ENCODE assay signal across 10 mouse cellular contexts in genomic region chr6:114914041-114914716, GRCm38 (mm10). TPM values are rescaled to one million over a fixed set of nuclear protein-coding genes. Genes with fewer than 3 reads are reported as not detected.
DNase-seq lines count a peak whose midpoint lies in the region; ATAC-seq and TF ChIP-seq lines count a peak whose summit lies in the region.
"Had no signal": no experiment of that assay in that cellular context is flagged by ENCODE, and none has a peak within 500 bp of the region (broad histone marks: within the 10 kb centered on the region; RNA-seq: fewer than 3 reads in every experiment).

No protein-coding gene starts in this region.

- no peak for DNase-seq in kidney, postnatal 0 days (ENCODE audit: low spot score)
- DNase-seq in kidney, adult 2 months = no peak
- peak; percentile 26 for DNase-seq in hindbrain, postnatal 0 days (ENCODE audit: low spot score)
- DNase-seq in midbrain, postnatal 0 days (ENCODE audit: low spot score) = no peak
- DNase-seq in urinary bladder, adult 18-20 months (ENCODE audit: low spot score in 2 of 2) = no peak
- no peak for DNase-seq in thymus, postnatal 25 days
- DNase-seq: kidney, adult 9 months; right cerebral cortex, postnatal 4 days had no signal

- no peaks in the 10 kb centered on the region for H3K36me3 ChIP-seq in kidney, postnatal 0 days (ENCODE audit: insufficient read depth, low read length)
- H3K36me3 ChIP-seq in kidney, adult 2 months (ENCODE audit: control insufficient read depth, insufficient read depth, low read length) = no peaks in the 10 kb centered on the region
- no peaks in the 10 kb centered on the region for H3K36me3 ChIP-seq in forebrain, embryonic 13.5 days (ENCODE audit: poor library complexity, severe bottlenecking)
- no peaks in the 10 kb centered on the region for H3K36me3 ChIP-seq in hindbrain, postnatal 0 days (ENCODE audit: insufficient read depth, low read length)
- no peaks in the 10 kb centered on the region for H3K36me3 ChIP-seq in midbrain, postnatal 0 days (ENCODE audit: insufficient read depth, low read length)

- TF ChIP-seq POLR2A in kidney, adult 2 months (IDR thresholded peaks at IDR 0.05; ENCODE audit: low read depth, low read length) = no peak

- H3K9me3 ChIP-seq in kidney, postnatal 0 days (replicated peaks; ENCODE audit: low read length) = no peaks in the 10 kb centered on the region
- no peaks in the 10 kb centered on the region for H3K9me3 ChIP-seq in forebrain, embryonic 13.5 days (replicated peaks)
- no peaks in the 10 kb centered on the region for H3K9me3 ChIP-seq in hindbrain, postnatal 0 days (ENCODE audit: low read length)
- no peaks in the 10 kb centered on the region for H3K9me3 ChIP-seq in midbrain, postnatal 0 days (ENCODE audit: low read length)

- H3K4me1 ChIP-seq in kidney, postnatal 0 days (replicated peaks; ENCODE audit: insufficient read depth, low read length) = peaks cover 66% of the 10 kb centered on the region
- peaks cover 39% of the 10 kb centered on the region for H3K4me1 ChIP-seq in kidney, adult 2 months (ENCODE audit: control insufficient read depth, insufficient read depth, low read length)
- peaks cover 77% of the 10 kb centered on the region for H3K4me1 ChIP-seq in forebrain, embryonic 13.5 days
- H3K4me1 ChIP-seq in hindbrain, postnatal 0 days (ENCODE audit: insufficient read depth, low read length) = peaks cover 46% of the 10 kb centered on the region
- H3K4me1 ChIP-seq in midbrain, postnatal 0 days (ENCODE audit: insufficient read depth, low read length) = peaks cover 18% of the 10 kb centered on the region

- WGBS in kidney, postnatal 0 days = 43% methylated on average over 10 of the region's 10 CpGs
- 66% methylated on average over 10 of the region's 10 CpGs for WGBS in kidney, adult 2 months
- WGBS in forebrain, embryonic 13.5 days = 24% methylated on average over 10 of the region's 10 CpGs
- WGBS in hindbrain, postnatal 0 days = 26% methylated on average over 10 of the region's 10 CpGs
- WGBS in midbrain, postnatal 0 days = 33% methylated on average over 10 of the region's 10 CpGs

- TF ChIP-seq CTCF in kidney, postnatal 0 days (IDR thresholded peaks at IDR 0.05; ENCODE audit: low read depth) = no peak
- TF ChIP-seq CTCF in kidney, adult 2 months (conservative IDR thresholded peaks at IDR 0.05; ENCODE audit: insufficient read depth, insufficient read length, low read depth, low read length) = no peak
- no peak for TF ChIP-seq CTCF in hindbrain, postnatal 0 days (IDR thresholded peaks at IDR 0.05; ENCODE audit: low read depth)
- TF ChIP-seq CTCF in midbrain, postnatal 0 days (IDR thresholded peaks at IDR 0.05) = no peak

- no peaks in the 10 kb centered on the region for H3K27me3 ChIP-seq in kidney, postnatal 0 days (ENCODE audit: insufficient read depth, low read length)
- H3K27me3 ChIP-seq in kidney, adult 2 months (replicated peaks; ENCODE audit: control insufficient read depth, insufficient read depth, low read length) = no peaks in the 10 kb centered on the region
- H3K27me3 ChIP-seq in forebrain, embryonic 13.5 days = no peaks in the 10 kb centered on the region
- H3K27me3 ChIP-seq in hindbrain, postnatal 0 days (ENCODE audit: insufficient read depth, low read length) = no peaks in the 10 kb centered on the region
- no peaks in the 10 kb centered on the region for H3K27me3 ChIP-seq in midbrain, postnatal 0 days (ENCODE audit: insufficient read depth, low read length)

- no peak for ATAC-seq in kidney, postnatal 0 days (replicated peaks; ENCODE audit: low FRiP score, low read depth)
- ATAC-seq in forebrain, embryonic 13.5 days = peak; percentile 25; the same call in 1 of the 2 replicates
- no peak for ATAC-seq in hindbrain, postnatal 0 days
- no peak for ATAC-seq in midbrain, postnatal 0 days (ENCODE audit: low FRiP score)
- ATAC-seq in frontal cortex, adult (ENCODE audit: low TSS enrichment) = no peak

- H3K4me2 ChIP-seq in kidney, postnatal 0 days (ENCODE audit: low read length) = no peak overlapping the region
- H3K4me2 ChIP-seq in forebrain, embryonic 13.5 days = peak overlapping the region; percentile 81
- H3K4me2 ChIP-seq in hindbrain, postnatal 0 days (ENCODE audit: low read depth, low read length) = no peak overlapping the region
- H3K4me2 ChIP-seq in midbrain, postnatal 0 days (ENCODE audit: low read depth, low read length, poor library complexity, severe bottlenecking) = no peak overlapping the region

- H3K4me3 ChIP-seq in kidney, postnatal 0 days (replicated peaks; ENCODE audit: low read depth, low read length) = no peak overlapping the region
- no peak overlapping the region for H3K4me3 ChIP-seq in kidney, adult 2 months (ENCODE audit: insufficient read depth, low read depth, low read length)
- no peak overlapping the region for H3K4me3 ChIP-seq in forebrain, embryonic 13.5 days
- H3K4me3 ChIP-seq in hindbrain, postnatal 0 days (ENCODE audit: low read length) = no peak overlapping the region
- no peak overlapping the region for H3K4me3 ChIP-seq in midbrain, postnatal 0 days (ENCODE audit: low read depth, low read length)

- no peak overlapping the region for H3K9ac ChIP-seq in kidney, postnatal 0 days (ENCODE audit: low read depth, low read length)
- peak overlapping the region; percentile 38 for H3K9ac ChIP-seq in forebrain, embryonic 13.5 days
- no peak overlapping the region for H3K9ac ChIP-seq in hindbrain, postnatal 0 days (replicated peaks; ENCODE audit: low read length)
- H3K9ac ChIP-seq in midbrain, postnatal 0 days (replicated peaks; ENCODE audit: low read length, poor library complexity, severe bottlenecking) = no peak overlapping the region

- H3K27ac ChIP-seq in kidney, postnatal 0 days = peak overlapping the region; percentile 47; the same call in 1 of the 2 replicates
- H3K27ac ChIP-seq in kidney, adult 2 months (ENCODE audit: insufficient read depth, low read depth, low read length) = no peak overlapping the region
- H3K27ac ChIP-seq in forebrain, embryonic 13.5 days = peak overlapping the region; percentile 82
- peak overlapping the region; percentile 46; the same call in 1 of the 2 replicates for H3K27ac ChIP-seq in hindbrain, postnatal 0 days
- peak overlapping the region; percentile 26; the same call in 1 of the 2 replicates for H3K27ac ChIP-seq in midbrain, postnatal 0 days (ENCODE audit: low read depth, low read length)

RNA-seq across cellular contexts. Expression of gene Vgll4, which starts 55.6 kb away (rescaled TPM):
- 97.2 and 99.7 TPM in 2 replicates for polyA plus RNA-seq in kidney, postnatal 0 days (2015; fragmentation: Nextera tagmentation; extraction: Ambion mirVana)
- polyA plus RNA-seq in kidney, adult 2 months (2012; rRNA removed) = 60.5 and 66.6 TPM in 2 replicates
- 81.5 and 84.3 TPM in 2 replicates for polyA plus RNA-seq in forebrain, embryonic 13.5 days (2015; fragmentation: Nextera tagmentation; extraction: Ambion mirVana)
- total RNA-seq in hindbrain, postnatal 0 days (2014; rRNA removed) = 85.4 and 88.5 TPM in 2 replicates
- polyA plus RNA-seq in hindbrain, postnatal 0 days (2015; fragmentation: Nextera tagmentation; extraction: Ambion mirVana) = 49.4 and 53.2 TPM in 2 replicates
- total RNA-seq in midbrain, postnatal 0 days (2014; rRNA removed) = 43.7 and 58.5 TPM in 2 replicates
- polyA plus RNA-seq in midbrain, postnatal 0 days (2015; fragmentation: Nextera tagmentation; extraction: Ambion mirVana) = 36.0 and 40.7 TPM in 2 replicates
